8 mouse cellular contexts compared by ENCODE assay signal in the genomic region with DNA sequence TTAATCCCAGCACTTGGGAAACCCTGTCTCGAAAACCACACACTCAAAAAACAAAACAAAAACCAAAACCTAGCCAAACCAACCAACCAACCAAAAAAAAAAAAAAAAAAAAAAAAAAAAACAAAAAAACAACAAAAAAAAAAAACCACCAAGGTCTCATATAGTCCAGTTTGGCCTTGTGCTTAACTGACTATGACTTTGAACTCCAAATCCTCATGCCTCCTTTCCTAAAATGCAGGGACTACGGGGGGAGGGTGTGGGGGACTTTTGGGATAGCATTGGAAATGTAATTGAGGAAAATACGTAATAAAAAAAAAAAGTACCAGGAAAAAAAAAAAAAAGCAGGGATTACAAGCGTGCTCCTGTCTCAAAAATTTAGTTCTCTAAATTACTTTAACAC. TPM values are rescaled to one million over a fixed set of nuclear protein-coding genes. Genes with fewer than 3 reads are reported as not detected.
DNase-seq lines count a peak whose midpoint lies in the region; ATAC-seq and TF ChIP-seq lines count a peak whose summit lies in the region.

No protein-coding gene starts in this region.

- WGBS in heart, embryonic 13.5 days = 17% methylated on average over 4 of the region's 4 CpGs
- 24% methylated on average over 4 of the region's 4 CpGs for WGBS in hindbrain, embryonic 10.5 days
- WGBS in macrophage (ENCODE audit: missing documents) = 17% methylated on average over 2 of the region's 4 CpGs

- peak overlapping the region; percentile 98 for H3K4me3 ChIP-seq in heart, embryonic 13.5 days
- H3K4me3 ChIP-seq in ES-Bruce4 (ENCODE audit: low read depth, low read length) (0 out of 2 replicates have a peak overlapping the region, but pooled peaks have one; percentile 100), macrophage (ENCODE audit: inconsistent target) (peak overlapping the region; percentile 86)
- H3K4me3 ChIP-seq in hindbrain, embryonic 10.5 days = peak overlapping the region; percentile 99

- DNase-seq in heart, postnatal 4 days = no peak
- no peak for DNase-seq in hindbrain, embryonic 10.5 days (ENCODE audit: low spot score)
- no peak for DNase-seq in ovary, postnatal 10 days (ENCODE audit: low spot score)
- no peak for DNase-seq in MN1 (ENCODE audit: low spot score)
- no peak for DNase-seq in embryo, embryonic 11 days

- peaks cover 7% of the 10 kb centered on the region; the same call in 1 of the 2 replicates for H3K27me3 ChIP-seq in heart, embryonic 13.5 days (replicated peaks)
- no peaks in the 10 kb centered on the region for H3K27me3 ChIP-seq in ES-Bruce4 (ENCODE audit: control insufficient read depth, insufficient read depth, low read length, poor library complexity, severe bottlenecking)
- no peaks in the 10 kb centered on the region for H3K27me3 ChIP-seq in hindbrain, embryonic 10.5 days (ENCODE audit: insufficient read depth, poor library complexity, severe bottlenecking)

- TF ChIP-seq POLR2A in ES-Bruce4 (IDR thresholded peaks at IDR 0.05; ENCODE audit: insufficient read depth, low read length) = no peak

- peaks cover 42% of the 10 kb centered on the region for H3K79me2 ChIP-seq in macrophage (ENCODE audit: inconsistent target)

- no peak for TF ChIP-seq CTCF in ES-Bruce4 (IDR thresholded peaks at IDR 0.05; ENCODE audit: low read depth, low read length)

- peak overlapping the region; percentile 97 for H3K9ac ChIP-seq in heart, embryonic 13.5 days
- peak overlapping the region; percentile 96 for H3K9ac ChIP-seq in ES-Bruce4 (ENCODE audit: low read depth, poor library complexity, severe bottlenecking)

- peak overlapping the region; percentile 71 for H3K4me2 ChIP-seq in heart, embryonic 13.5 days

- ATAC-seq in heart, embryonic 13.5 days (ENCODE audit: extremely low read depth, insufficient number of reproducible peaks, low FRiP score, low TSS enrichment) = no peak

- H3K9me3 ChIP-seq in heart, embryonic 13.5 days = no peaks in the 10 kb centered on the region
- H3K9me3 ChIP-seq in ES-Bruce4 (replicated peaks; ENCODE audit: control insufficient read depth, insufficient read depth, low read length, poor library complexity, severe bottlenecking) = no peaks in the 10 kb centered on the region
- no peaks in the 10 kb centered on the region for H3K9me3 ChIP-seq in hindbrain, embryonic 10.5 days

- no peak for TF ChIP-seq EP300 in ES-Bruce4 (IDR thresholded peaks at IDR 0.05; ENCODE audit: insufficient read depth, low read depth, low read length)

- peaks cover 4% of the 10 kb centered on the region for H3K4me1 ChIP-seq in heart, embryonic 13.5 days
- peaks cover 1% of the 10 kb centered on the region for H3K4me1 ChIP-seq in ES-Bruce4 (ENCODE audit: control insufficient read depth, insufficient read depth, low read length)
- peaks cover 4% of the 10 kb centered on the region; the same call in 1 of the 2 replicates for H3K4me1 ChIP-seq in hindbrain, embryonic 10.5 days (replicated peaks)

- peak overlapping the region; percentile 96 for H3K27ac ChIP-seq in heart, embryonic 13.5 days (replicated peaks)
- peak overlapping the region; percentile 33; the same call in 1 of the 2 replicates for H3K27ac ChIP-seq in ES-Bruce4 (ENCODE audit: insufficient read depth, low read length)
- H3K27ac ChIP-seq in hindbrain, embryonic 10.5 days = peak overlapping the region; percentile 93
- 0 out of 2 replicates have a peak overlapping the region, but pooled peaks have one; percentile 24 for H3K27ac ChIP-seq in macrophage

- H3K36me3 ChIP-seq in heart, embryonic 13.5 days = peaks cover 9% of the 10 kb centered on the region
- H3K36me3 ChIP-seq in ES-Bruce4 (ENCODE audit: control insufficient read depth, insufficient read depth, low read length, poor library complexity, severe bottlenecking) (no peaks in the 10 kb centered on the region), macrophage (ENCODE audit: inconsistent target) (no peaks in the 10 kb centered on the region)
- peaks cover 11% of the 10 kb centered on the region for H3K36me3 ChIP-seq in hindbrain, embryonic 10.5 days

RNA-seq across cellular contexts. Expression of gene Ambra1, which starts 0.4 kb away (rescaled TPM):
- polyA plus RNA-seq in heart, embryonic 13.5 days (2015; fragmentation: Nextera tagmentation; extraction: Ambion mirVana) = 9.8 and 10.4 TPM in 2 replicates
- 10 to 100 TPM; 21.3 to 22.1 TPM for total RNA-seq in heart, postnatal 4 days (2021)
- polyA plus RNA-seq in ES-Bruce4 (2011; ENCODE audit: insufficient read depth, insufficient read length, low read depth, missing spikeins) (43.1 and 50.4 TPM in 2 replicates), macrophage (2018) (17.9 to 25.2 TPM (median 19.3 TPM) in 3 replicates)
- 21.9 and 25.7 TPM in 2 replicates for polyA plus RNA-seq in hindbrain, embryonic 10.5 days (2016; fragmentation: Nextera tagmentation; extraction: Ambion mirVana)
- 100 to 1,000 TPM; 128 to 220 (median 191) TPM for total RNA-seq in macrophage (2018; cell fraction: chromatin; rRNA removed)
- total RNA-seq in macrophage (2018; cell fraction: cytosol; rRNA removed) = 10 to 100 TPM; 17.3 to 34.8 (median 24.0) TPM
- total RNA-seq in macrophage (2018; cell fraction: nucleus; rRNA removed) = 100 to 1,000 TPM in 4 of 26 experiments, 10 to 100 TPM in 22; 59.2 to 156 (median 87.2) TPM

RNA-seq across cellular contexts. Expression of gene Harbi1, which starts 18.9 kb away (rescaled TPM):
- 10.0 and 11.8 TPM in 2 replicates for polyA plus RNA-seq in heart, embryonic 13.5 days (2015; fragmentation: Nextera tagmentation; extraction: Ambion mirVana)
- total RNA-seq in heart, postnatal 4 days (2021) = 1 to 10 TPM; 4.3 to 4.5 TPM
- 16.8 and 22.4 TPM in 2 replicates for polyA plus RNA-seq in ES-Bruce4 (2011; ENCODE audit: insufficient read depth, insufficient read length, low read depth, missing spikeins)
- polyA plus RNA-seq in hindbrain, embryonic 10.5 days (2016; fragmentation: Nextera tagmentation; extraction: Ambion mirVana) = 20.8 and 20.9 TPM in 2 replicates
- total RNA-seq in macrophage (2018; cell fraction: chromatin; rRNA removed) = 10 to 100 TPM in 7 of 26 experiments, 1 to 10 TPM in 19; 2.0 to 20.3 (median 6.0) TPM
- total RNA-seq in macrophage (2018; cell fraction: cytosol; rRNA removed) = 1 to 10 TPM in 25 of 26 experiments, under 1 TPM in 1; 0.48 to 8.3 (median 5.1) TPM
- 10 to 100 TPM in 5 of 26 experiments, 1 to 10 TPM in 21; 1.4 to 15.6 (median 5.5) TPM for total RNA-seq in macrophage (2018; cell fraction: nucleus; rRNA removed)
- polyA plus RNA-seq in macrophage (2018) = 2.3 to 5.9 TPM (median 4.5 TPM) in 3 replicates

RNA-seq across cellular contexts. Expression of gene Atg13, which starts 19.2 kb away (rescaled TPM):
- polyA plus RNA-seq in heart, embryonic 13.5 days (2015; fragmentation: Nextera tagmentation; extraction: Ambion mirVana) = 18.7 and 20.6 TPM in 2 replicates
- total RNA-seq in heart, postnatal 4 days (2021) = 10 to 100 TPM; 28.4 to 31.1 TPM
- polyA plus RNA-seq in ES-Bruce4 (2011; ENCODE audit: insufficient read depth, insufficient read length, low read depth, missing spikeins) = 38.8 and 43.2 TPM in 2 replicates
- polyA plus RNA-seq in hindbrain, embryonic 10.5 days (2016; fragmentation: Nextera tagmentation; extraction: Ambion mirVana) = 24.0 and 31.0 TPM in 2 replicates
- total RNA-seq in macrophage (2018; cell fraction: chromatin; rRNA removed) = 10 to 100 TPM; 10.3 to 38.4 (median 22.3) TPM
- 10 to 100 TPM; 20.8 to 37.4 (median 29.2) TPM for total RNA-seq in macrophage (2018; cell fraction: cytosol; rRNA removed)
- total RNA-seq in macrophage (2018; cell fraction: nucleus; rRNA removed) = 10 to 100 TPM; 15.8 to 39.1 (median 27.7) TPM
- 18.4 to 29.2 TPM (median 20.7 TPM) in 3 replicates for polyA plus RNA-seq in macrophage (2018)

Comparison
In these comparisons a context has a peak if more than half of its experiments do, and no peak if none do; other contexts are left out.
1. H3K27ac ChIP-seq: peak in every context shown above with its lines; median percentile 96 in heart, embryonic 13.5 days; 93 in hindbrain, embryonic 10.5 days; 33 in ES-Bruce4; 24 in macrophage.